Mouse (Mus musculus) erythroblast, embryonic 14.5 days (primary cell): ENCODE results near the gene Cops3.

Experiments used
- GATA1 ChIP-seq: IDR thresholded peaks from 2 replicates; pipeline ENCODE4 v1.6.1; 2012; ENCODE audit warnings: low read length, inconsistent platforms, mixed read lengths
- TAL1 ChIP-seq: IDR thresholded peaks from 3 replicates; pipeline ENCODE4 v1.6.1; 2012; ENCODE audit warnings: low read length, inconsistent platforms, mixed read lengths

DNA sequence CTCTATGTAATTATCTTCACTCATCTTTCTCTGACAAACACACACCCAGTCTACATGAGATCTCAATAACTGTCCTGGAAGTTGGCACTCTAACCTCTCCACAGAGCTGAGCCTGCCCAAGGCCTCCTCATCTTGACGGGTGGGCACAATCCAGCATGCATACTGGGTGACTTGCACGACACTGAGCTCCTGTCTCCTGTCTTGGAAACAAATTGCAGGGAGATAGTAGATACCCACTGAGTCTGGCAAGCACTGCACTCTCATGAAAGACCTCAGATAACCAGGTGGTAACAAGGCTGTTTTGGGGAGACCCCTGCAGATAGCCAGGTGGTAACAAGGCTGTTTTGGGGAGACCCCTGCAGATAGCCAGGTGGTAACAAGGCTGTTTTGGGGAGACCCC, 67.3 kb downstream of the Cops3 start:
- TF ChIP-seq TAL1 (no peak), GATA1 (no peak)
